Mouse (Mus musculus): ENCODE data around the gene Apol8.

- no peak for TF ChIP-seq CTCF (IDR thresholded peaks at IDR 0.05; ENCODE audit: extremely low read depth, insufficient read depth, low read length)
- TF ChIP-seq POLR2A (IDR thresholded peaks at IDR 0.05; ENCODE audit: extremely low read depth, insufficient read depth, low read length) = no peak
Observed at GRCm38 (mm10) chr15:77749717-77750116, 7.1 kb downstream of the Apol8 start.
